Mouse (Mus musculus): ENCODE data around the gene Hat1.

Hat1 gene

GRCm38 (mm10) chr2:71462553-71462952 lies 73.8 kb downstream of the Hat1 start:
- DNase-seq (ENCODE audit: low read depth, low spot score), result no peak

- DNase-seq (ENCODE audit: low read depth, low spot score), result no peak
Measured at GRCm38 (mm10) chr2:71466103-71466502, 77.3 kb downstream of the Hat1 start.

- no peak for DNase-seq (ENCODE audit: low read depth, low spot score)
Measured at GRCm38 (mm10) chr2:71466861-71467450, 78.2 kb downstream of the Hat1 start.

- no peak for DNase-seq (ENCODE audit: low read depth, low spot score)
Measured at GRCm38 (mm10) chr2:71471094-71471493, 82.3 kb downstream of the Hat1 start.

DNA sequence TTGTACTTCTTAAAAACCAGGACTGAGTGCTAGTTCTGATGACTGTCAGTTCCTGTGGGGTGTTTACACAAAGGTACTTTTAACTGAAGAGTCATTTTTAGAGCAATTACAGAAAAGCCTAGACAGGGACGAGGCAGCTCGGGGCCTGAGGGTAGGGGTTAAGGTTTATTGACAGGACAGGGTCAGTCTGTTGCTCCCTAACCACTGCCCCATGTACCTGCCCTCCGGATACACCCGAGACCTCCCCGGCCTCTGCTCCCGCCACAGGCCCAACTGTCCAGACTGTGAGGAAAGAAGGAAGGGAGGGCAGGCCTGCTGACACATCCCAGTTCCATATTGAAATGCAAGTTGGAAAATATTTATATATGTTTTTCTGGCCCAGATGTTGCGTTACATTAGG lies 85.1 kb downstream of the Hat1 start:
- no peak for DNase-seq (ENCODE audit: low read depth, low spot score)

DNA sequence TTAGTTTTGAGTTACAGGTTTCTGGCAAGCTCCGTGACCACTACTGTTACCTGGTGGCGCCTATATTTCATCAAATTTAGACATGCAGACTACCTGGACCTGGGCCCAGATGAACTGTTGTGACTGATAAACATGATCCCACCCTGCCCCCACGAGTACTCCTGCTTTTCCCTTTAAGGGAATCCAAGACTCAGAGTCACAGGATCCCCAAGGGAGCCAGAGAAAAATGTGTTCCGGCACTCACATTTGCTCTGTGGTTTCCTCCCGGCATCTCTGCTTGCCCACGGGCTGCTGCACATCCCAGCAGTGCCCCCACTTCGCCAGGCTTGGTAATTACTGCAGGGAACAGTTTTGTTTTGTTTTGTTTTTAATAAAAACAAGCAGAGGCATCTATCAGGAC lies 85.6 kb downstream of the Hat1 start:
- DNase-seq (ENCODE audit: low read depth, low spot score), result no peak

- DNase-seq (ENCODE audit: low read depth, low spot score), result no peak
Measured at GRCm38 (mm10) chr2:71475311-71475710, 86.6 kb downstream of the Hat1 start.

GRCm38 (mm10) chr2:71475760-71476159 lies 87.0 kb downstream of the Hat1 start:
- no peak for DNase-seq (ENCODE audit: low read depth, low spot score)

GRCm38 (mm10) chr2:71477787-71478186 lies 89.0 kb downstream of the Hat1 start:
- no peak for DNase-seq (ENCODE audit: low read depth, low spot score)

DNA sequence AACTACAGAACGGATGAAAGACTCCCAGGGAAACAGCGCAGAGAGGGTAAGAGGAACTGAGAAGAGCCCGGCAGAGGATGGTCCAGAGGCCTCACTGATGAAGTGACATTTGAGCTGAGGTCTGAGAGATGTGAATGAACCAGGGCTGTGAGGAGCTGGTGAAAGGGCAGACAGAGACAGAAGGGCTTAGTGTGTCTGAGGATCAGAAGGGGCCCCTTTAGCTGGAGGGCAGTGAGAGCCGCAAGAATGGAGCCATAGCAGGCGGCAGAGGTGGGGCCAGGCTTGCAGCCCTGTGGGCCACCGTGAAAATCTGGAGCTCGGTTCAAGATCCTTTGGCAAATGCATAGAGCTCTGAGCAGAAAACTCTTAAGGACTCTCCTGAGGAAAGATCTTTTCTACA lies 91.2 kb downstream of the Hat1 start:
- no peak for DNase-seq (ENCODE audit: low read depth, low spot score)

GRCm38 (mm10) chr2:71481825-71482224 lies 93.1 kb downstream of the Hat1 start:
- no peak for DNase-seq (ENCODE audit: low read depth, low spot score)

DNA sequence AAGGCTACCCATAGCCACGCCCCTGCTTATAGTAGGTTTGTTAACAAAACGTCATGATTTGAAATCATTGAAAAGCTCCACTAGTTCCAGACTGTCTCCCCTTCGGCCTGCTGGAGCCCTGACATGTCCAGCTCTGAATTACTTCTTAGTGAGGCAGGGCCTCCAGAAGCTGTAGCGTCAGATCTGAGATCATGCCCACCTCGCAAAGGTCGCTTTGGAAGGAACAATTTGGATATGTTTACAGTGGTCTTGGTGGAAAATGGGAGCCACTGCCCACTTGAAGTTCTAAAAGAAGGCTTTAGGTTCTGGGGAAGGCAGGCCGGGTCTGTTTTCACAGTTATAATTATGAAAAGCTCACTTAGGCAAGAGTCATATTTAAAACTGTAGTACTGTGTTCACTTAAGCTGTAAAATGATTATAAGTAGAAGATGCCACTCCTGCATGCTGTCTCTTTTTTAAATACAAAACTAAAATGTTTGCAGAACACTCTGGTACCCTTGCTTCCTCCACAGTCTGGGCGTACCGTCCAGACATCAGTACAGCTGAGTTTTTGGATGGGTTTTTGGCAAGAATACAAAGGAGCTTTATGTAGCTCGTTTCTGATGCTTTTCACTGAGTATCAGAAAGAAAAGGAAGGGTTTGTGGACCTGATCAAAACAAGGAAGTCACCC lies 94.4 kb downstream of the Hat1 start:
- DNase-seq (ENCODE audit: low read depth, low spot score), result no peak

- no peak for DNase-seq (ENCODE audit: low read depth, low spot score)
Measured at GRCm38 (mm10) chr2:71483717-71484066, 94.9 kb downstream of the Hat1 start.

Measured in CD4-positive helper T cell, adult 2 months (primary cell).